Mouse (Mus musculus) adrenal gland, postnatal 10 days (tissue): Measurements from ENCODE around the gene Ccdc153. TPM values are rescaled to one million over a fixed set of nuclear protein-coding genes. Genes with fewer than 3 reads are reported as not detected.
A peak's percentile ranks its signal among the peaks of the same experiment; 100 is the strongest.

Experiments used
- DNase-seq: peaks from one replicate; pipeline ENCODE4 v3.0.0; 2021; ENCODE audit warnings: mixed read lengths
- total RNA-seq, 2 experiments: library from RNA; stranded (reverse); gene quantifications; 2 replicates each; pipeline ENCODE4 v1.2.3; 2021

Gene Ccdc153
- total RNA-seq, 2 experiments from 2014 or later: 1.5 to 1.6 TPM

DNA sequence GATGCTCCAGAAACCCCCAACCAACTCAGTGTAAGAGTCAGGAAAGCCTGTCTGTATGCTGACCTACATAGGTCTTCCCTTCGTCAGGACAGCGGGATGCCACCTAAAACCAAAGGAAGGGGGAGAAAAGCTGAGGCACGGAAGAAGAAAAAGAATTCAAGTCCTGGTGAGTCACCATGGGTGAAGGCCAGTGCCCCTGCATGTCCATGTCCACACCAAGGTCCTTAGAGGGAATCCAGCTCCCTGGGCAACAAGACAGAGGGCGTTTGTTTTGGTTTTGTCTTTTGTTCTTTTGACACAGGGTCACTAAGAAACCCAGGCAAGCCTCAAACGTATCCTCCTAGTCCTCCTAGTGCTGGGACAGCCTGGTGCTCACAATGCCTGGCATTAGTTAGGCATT, 435 bp downstream of the Ccdc153 start:
- peak; percentile 59 for DNase-seq

DNA sequence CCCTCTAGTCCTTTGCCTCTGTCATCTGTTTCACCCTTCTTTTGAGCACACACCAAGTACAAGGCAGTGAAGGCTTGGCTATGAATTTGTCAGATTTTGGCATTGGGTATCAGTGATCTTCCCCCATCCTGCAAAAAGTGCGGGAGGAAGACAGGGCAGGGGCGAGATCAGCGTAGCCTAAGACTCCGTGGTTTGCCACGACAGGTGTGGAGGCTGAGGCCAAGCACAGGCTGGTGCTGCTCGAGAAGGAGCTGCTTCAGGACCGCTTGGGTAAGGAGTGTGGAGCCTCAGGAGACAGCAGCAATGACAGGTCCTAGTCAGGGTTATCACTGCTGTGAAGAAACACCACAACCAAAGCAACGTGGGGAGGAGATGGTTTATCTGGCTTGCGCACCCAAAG, 942 bp downstream of the Ccdc153 start:
- DNase-seq: no peak

DNA sequence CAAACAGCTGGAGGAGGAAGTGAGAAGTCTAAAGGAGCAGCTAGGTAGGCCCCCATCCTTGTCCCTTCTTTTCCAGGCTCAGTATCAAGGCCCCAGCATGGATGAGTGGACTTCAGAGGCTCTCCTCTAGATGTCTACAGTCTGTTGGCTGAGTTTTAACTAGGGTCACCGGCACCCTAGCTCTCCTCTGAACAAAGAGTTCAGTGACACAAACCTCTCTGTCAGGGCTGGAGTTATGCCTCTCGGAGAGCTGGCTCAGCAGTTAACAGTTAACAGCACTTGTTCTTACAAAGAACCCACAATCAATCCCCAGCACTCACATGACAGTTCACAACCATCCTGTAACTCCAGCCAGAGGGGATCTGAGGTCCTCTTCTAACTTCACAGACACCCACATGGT, 3.1 kb downstream of the Ccdc153 start:
- DNase-seq: no peak

DNA sequence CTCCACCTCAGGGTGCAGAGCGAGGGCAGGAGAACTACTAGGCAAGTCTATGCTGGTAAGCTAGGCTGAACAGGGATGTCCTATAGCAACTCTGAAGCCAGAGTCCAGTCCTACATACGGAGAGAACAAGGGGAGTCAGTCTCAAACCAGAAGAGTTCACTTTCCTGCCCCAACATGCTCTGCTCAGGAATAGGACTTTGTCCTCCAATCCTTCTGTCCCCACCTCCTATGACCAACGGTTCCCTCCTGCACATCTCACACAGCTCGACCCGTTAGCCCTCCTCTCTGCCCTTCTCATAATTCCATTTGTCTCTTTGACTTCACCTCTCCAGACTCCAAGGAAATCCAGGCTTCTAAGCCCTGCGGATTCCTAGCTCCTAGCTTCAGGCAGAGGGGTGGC, 7.4 kb downstream of the Ccdc153 start:
- DNase-seq: no peak

DNA sequence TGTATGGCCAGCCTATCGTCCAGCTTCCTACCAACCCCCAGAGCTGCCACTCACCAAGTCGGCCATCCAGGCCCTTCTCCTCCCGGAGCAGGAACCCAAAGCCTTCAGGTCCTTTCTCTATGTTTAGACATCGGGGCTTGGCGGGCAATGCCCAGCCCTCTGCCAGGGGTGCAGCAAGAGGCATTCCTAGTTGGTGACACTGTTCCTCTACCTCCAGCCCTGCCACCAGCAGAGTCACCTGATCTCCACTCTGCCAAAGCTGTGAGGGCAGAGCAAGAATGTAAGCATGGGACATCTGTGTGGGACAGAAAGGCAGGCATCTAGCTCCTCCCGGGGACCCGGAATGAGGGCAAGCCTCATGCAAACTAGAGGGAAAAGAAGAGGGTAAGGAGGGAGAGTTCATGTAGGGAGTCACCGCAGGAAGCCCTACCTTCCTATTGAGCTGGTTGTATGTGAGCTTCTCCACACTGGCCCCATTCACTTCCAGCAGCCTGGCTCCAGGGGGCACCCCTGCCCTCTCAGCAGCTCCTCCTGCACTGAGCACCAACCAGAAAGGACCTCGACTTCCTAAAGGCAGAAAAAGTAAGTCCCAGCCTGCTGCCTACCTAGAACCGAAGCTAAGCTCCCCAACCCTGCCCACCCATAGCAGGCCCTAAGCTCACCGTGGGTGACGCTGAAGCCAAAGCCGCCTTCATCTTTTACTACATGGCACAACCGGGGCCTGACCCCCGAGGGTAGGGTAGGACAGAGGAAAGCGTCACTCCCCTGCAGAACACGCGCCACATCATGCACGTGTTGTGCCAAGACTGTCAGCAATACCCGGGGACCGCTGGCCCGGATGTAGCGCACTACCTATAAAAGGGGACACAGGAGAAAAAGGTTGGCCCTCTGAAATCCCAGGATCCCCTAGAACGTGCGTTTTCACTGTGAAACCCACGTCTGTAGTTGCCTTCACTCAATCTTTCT, 9.0 kb downstream of the Ccdc153 start:
- DNase-seq: peak; percentile 81

DNA sequence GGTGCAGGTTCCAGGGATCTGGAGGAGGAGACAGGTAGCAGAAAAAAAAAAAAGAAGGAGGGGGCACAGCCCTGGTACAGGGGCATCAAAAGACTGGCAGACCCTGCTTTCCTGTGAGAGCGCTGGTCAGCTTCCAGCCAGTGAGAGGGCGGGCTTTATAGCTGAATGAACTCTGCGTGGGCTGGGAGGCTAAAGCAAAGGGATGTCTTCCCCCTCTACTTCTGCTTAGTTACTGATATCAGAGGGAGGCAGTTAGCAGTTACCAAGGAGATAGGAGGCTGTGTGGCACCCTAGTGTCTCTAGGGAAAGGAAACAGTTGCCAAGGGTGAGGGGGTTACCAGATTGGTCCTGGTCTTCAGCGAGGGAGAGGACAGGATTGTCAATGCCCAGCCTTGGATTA, 10.0 kb downstream of the Ccdc153 start:
- no peak for DNase-seq

DNA sequence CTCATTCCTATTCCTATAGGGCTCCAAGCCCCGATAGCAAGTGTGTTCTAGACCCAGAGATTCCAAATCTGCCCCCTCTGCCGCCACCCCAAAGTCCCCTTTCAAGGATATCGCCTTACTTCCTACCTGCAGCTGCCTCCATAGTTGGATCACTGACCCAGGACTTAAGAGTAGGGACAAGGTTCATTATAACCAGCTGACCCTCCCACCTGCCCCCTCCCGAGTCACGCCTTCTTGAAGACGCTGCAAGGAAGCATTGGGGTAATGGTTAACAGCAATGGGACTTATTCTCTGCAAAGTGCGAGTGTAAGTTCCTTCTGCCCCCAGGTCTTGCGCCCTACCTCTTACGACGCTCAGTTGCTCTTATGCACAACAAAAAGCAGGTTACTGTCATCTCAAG, 10.8 kb downstream of the Ccdc153 start, which contains the start of gene Pdzd3:
Gene Pdzd3 (minus strand): TSS at position 158 of the 400 bp plus-strand sequence.
- no peak for DNase-seq

DNA sequence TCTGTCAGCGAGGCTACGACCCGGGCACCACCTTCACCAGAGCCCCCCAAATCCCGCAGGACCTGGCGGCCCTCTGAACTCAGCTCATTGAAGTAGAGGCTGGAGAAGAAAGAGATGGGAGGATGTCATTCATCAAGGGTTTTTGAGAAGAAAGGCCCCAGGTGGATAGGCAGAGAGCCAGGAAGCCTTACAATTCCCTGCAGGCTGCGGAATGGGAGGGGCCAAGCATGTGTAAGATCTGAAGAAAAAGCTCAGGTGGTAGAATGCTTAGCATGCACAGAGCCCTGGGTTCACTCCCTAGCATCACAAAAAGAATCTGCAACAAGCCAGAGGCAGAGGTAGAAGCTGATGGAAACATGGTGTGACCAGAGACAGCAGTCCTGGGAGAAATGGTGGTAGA, 13.0 kb downstream of the Ccdc153 start:
- no peak for DNase-seq

DNA sequence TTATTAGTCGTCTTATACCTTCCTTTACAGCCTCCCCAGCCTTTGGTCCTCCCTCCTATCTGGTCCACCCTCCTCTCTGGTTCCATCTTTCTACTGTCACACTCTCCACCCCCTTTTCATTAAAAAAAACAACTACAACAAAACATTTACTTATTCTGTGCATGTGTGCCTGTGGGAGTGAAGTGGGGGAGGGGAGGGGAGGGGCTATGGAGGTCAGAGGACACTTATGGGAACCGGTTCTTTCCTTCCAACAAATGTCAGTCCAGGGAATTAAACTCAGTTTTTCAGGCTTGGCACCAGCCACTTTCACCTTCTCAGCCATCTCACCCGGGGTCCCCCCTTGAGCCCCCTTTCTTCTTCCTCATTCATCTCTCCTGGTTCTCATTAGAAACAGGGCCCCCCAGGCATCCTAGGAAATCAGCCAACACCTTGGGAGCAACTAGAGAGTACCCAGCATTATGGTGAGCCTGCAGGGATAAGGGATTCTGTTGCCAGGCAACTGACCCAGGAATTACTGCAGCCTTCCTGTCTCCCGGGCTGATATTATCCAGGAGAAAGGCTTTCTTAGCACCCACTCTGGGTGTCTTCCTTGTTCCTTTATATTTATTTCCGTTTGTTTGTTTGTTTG, 14.1 kb downstream of the Ccdc153 start:
- no peak for DNase-seq

DNA sequence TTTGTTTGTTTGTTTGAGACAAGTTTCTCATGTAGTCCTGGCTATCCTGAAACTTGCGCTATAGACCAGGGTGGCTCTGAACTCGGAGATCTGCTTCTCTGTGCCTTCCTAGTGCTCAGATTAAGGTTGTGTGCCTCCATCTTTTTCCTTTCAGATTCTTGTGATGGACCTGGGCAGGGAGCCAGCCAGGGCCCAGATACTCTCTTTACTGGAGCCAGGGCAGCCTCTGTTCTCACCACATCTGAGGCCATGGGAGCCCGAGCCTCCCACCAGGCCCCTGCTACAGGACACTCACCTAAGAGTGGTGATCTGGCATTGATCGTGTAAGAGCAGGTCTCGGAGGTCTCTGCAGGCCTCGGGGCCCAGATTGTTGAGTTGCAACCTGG, 14.7 kb downstream of the Ccdc153 start:
- no peak for DNase-seq

DNA sequence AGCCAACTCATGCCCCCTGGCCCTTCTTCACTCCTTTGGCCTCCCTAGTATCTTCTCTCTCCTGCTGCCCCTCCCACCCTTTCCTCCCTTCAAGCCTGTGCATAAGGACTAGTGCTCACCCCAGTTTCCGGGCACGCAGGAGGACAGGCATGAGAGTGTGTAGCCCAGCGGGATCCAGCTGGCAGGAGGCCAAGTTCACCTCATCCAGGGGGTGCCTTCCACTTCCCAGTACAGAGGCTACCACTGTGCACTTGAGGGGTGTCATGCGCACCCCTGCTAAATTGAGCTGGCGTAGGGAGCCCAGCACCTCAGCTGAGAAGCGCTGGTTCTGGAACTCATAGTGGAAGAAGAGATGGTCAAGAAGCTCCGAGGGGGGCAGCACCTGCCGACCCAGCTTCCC, 15.7 kb downstream of the Ccdc153 start:
- no peak for DNase-seq

DNA sequence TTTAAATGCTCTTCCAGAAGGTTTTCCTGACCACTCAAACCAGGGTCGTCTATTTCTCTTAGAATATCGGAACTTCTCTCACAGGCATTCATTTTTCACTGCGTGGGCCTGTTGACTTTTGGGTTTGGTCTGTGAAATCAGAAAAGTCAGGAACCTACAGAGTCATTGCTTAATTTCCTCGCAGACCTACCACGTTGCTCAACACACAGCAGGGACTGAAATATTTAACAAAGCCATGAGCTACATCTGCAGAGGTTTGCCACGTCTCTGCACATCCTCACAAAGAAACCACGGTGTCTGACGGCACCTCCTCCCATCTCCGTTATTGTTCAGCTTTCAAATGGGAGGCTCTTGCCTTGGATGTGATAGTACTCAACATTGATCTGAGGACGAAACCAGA, 18.5 kb downstream of the Ccdc153 start:
- DNase-seq: no peak

DNA sequence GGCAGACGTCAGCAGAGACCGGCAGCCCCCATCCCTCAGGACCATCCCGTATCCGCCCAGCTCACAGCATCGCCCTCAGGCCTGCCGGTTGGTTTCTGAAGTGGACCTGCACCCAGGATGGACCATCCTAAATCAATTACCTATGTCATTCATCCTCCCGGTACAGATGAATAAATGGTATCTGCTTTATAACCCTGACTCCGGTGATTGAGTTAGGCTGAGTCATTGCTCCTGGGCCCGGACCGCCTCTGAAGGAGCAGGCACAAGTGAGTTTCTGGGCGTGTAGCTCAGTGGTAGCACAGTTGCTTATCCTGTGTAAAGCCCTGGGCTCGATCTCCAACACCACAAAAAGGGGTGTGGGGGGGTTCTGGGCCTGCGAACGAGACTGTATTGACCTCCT, 20.9 kb downstream of the Ccdc153 start:
- DNase-seq: no peak

DNA sequence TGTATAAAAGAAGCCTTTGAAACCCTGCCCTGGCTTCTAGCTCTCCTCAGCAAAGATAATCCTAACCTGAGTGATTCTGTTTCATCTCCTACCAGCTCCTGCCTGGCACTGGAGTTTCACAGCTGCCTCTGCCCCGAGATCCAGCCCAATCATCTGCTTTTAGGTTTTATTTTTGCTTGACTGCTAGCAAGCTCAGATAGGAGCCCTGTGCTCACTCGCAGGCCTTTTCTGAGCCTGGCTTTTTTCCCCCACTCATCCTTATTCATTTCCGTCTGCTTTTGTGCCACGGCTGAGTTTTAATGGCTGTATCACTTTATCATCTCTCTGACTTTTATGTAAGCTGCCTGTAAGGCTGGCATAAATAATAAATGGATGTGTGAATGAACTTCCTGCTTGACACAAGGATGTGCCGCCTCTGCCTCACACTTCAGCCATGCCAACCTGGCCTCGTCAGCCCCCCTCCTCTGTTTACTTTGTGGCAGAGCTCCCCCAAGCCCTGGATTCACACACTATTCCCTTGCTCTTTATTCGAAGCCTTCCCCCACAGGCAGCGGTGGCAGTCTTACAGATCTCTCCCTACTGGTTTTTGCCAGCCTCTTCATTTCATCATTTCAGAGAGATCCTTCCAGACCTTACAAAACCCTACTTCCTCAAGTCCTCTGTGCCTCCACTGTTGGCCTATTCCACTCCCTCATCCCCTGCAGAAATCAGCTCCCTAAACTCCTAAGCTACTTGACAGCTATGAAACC, 26.2 kb downstream of the Ccdc153 start:
- DNase-seq: no peak

DNA sequence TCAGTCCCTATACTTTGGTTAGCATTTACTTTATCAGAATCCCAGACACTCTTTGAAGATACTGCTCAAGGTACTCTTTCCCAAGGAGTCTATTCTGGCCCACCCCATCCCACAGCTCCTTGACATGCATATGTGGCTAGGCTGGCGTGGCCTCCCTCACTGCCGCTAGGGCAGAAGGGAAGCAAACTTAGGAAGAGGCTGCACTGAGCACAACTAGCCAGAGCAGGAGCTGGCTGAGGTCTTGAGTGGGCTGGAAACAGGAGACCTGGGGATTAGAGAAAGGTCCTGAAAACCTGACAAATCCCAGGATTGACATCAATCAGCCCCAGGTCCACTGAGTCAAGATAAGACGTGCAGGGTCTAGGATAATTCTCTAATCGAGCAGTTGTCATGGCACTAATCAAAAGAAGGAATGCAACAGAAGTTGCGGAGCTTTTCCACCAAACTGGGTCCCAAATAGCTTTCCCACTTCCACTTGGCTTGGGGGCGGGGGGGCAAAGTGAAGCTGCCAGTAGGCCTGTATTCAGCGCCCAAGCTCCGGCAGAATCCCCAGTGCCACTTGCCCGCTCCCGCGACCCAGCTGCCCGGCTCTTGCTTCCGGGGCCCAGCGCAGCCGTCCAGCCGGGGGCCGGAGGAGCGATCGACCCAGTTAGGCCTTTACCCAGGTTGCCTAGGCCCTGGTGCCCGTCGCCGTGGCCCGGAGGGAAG, 27.0 kb downstream of the Ccdc153 start:
- peak; percentile 53 for DNase-seq

DNA sequence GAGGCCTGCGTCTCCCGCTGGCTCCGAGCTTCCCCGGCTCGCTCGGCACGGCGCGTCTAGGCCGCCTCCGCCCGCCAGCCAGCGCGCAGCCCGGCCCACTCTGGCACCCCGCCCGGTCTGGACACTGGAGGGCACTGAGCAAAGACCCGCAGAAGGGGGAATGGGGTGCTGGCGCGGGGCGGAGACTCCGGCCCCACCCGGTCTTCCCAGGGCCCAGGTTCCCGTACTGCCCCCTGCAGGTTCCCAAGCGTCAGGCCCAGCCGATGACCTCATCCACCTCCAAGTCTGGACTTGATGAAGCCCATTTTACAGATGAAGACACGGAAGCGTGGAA, 27.5 kb downstream of the Ccdc153 start:
- peak; percentile 95 for DNase-seq

DNA sequence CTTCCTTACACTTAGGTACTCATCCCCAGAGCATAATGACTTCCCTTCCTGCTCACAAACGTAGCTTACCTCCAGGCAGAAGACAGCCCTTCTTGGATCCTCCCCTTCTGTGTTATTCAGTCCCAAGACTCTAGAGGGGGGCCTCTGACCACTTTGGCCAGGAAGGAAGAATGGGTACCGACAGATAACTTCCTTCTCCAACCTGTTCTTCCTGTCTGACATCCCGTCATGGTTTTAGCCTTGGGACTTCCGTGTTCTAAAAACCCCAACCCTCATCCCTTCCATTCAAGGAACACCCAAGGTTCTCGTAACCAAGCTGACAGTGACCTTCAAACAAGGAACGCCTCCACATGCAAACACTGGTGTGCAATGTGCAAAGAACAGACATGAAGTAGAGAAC, 28.0 kb downstream of the Ccdc153 start, which contains the start of gene Nlrx1:
Gene Nlrx1 (minus strand): TSS at position 168 of the 400 bp plus-strand sequence.
- DNase-seq: no peak

DNA sequence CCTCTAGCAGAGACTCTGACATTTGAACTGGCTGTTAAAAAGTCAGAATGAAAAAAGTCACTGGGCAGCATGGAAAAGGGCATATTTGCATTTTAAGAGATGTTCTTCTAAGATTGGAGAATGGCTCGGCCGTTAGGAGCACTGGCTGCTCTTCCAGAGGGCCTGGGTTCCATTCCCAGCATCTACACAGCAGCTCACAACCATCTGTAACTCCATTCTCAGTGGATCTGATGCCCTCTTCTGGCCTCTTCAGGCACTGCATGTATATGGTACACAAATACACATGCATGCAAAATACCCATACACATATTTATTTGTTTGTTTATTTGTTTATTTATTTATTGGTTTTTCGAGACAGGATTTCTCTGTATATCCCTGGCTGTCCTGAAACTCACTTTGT, 28.6 kb downstream of the Ccdc153 start:
- peak; percentile 49 for DNase-seq

DNA sequence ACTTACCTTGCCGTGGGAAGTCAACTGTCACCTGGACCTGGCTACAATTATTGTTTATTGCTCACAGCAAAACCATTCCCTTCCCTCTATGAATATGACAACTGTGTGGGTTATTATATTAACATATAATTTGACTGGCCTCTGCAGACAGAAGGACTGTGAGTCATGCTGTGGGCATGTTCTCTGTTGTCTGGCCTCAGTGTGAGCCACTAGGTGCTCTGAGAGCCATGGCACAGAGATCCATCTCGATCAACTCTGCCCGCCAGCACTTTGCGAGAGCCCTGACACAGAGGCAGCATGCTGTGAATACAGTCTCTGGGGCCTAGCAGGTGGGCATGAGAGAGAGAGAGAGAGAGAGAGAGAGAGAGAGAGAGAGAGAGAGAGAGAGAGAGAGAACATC, 29.5 kb downstream of the Ccdc153 start:
- peak; percentile 41 for DNase-seq

DNA sequence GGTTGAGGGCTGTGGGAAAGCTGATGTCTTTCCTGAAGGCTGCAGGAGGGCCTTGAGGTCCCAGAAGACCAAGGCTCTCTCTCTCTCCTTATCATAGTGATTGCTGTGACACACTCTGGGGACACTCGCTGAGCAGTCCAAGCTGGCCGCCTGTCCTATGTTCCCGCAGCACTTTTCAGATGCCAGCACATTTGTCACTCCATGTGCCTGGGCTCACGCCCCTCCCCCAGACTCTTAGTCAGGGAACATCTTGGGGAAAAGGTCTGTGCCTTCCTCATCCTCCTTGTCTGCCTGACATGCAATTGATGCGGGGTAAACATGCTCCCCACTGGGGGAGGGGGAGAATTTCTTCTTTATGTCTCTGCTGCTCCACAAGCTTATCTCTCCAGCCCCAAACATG, 42.7 kb downstream of the Ccdc153 start:
- peak; percentile 58 for DNase-seq

DNA sequence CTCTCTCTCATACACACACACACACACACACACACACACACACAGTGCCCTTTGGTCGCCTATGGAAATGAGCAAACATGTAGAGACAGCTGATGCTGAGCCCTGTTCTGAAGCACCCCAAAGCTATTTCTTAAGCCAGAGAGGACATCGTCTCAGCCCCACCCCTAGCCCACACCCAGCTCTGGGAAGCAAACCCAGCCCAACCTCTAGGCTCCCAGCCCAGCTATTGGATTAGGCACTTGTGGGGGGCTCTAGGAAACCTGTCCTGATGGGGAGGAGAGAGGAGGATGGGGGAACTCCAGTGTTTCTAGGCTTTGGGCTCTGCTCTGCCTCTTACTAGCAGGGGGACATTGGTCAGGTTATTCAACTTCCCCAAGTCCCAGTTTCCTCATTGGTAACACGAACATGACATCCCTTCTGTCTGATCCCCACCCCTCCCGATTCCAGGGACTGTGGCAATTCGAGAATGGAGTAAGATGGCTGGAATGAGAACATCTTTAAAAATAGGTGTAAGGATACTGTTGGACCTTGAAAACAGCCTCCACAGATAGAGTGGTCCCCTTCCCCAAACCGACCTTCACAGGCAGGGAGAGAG, 45.9 kb downstream of the Ccdc153 start:
- peak; percentile 28 for DNase-seq

DNA sequence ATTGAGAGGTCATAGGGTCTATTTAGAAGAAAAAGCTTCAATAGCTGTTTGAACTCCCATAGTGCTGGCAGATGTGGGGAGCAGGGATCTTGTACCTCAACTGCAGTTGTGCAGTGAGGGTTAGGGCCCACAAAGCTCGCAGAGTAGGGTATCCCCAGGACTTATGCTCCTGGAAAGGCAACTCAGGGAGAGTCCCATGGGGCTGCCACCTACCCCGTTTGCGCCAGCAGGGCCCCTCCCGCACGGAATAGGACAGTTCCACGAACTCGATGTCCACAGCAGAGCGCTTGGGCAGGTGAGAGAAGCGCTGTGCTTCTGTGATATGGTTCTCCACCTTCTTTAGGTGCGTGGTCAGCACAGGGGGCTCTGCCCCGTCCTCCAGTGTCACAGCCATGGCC, 46.5 kb downstream of the Ccdc153 start:
- DNase-seq: peak; percentile 31
